Mouse (Mus musculus) ES-E14 (cell line): ENCODE measurements around the gene Frmd6.

Experiments used
- HCFC1 ChIP-seq: IDR thresholded peaks from 2 replicates; pipeline ENCODE4 v1.6.1; 2012; ENCODE audit warnings: low read length, inconsistent platforms, borderline replicate concordance; ENCODE audit not compliant: insufficient read depth
- ZNF384 ChIP-seq: IDR thresholded peaks from 2 replicates; pipeline ENCODE4 v1.6.1; 2012; ENCODE audit warnings: low read depth, low read length, inconsistent platforms

DNA sequence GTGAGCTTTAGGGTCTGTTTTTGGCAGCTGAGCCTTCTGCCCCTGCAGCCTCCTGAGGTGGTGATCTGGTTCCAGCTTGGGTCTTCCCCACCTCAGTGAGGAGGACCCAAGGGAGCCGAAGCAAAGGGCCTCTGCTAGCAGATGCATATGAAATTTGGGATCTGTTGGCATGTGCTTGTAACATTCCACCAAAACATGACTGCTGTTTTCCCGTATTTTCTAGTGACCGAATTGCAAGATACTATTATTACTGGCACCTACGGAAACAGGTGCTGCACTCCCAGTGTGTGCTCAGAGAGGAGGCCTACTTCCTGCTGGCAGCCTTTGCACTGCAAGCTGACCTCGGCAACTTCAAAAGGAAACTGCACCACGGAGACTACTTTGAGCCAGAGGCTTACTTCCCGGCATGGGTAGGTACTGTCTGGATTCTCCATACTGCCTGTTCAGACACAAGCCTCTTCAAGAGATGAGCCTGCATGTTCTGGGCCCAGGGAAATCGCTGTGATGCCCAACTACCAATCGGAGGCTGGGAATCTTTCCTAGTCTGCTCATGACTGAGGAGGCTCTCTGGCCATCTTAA lies 55.2 kb downstream of the Frmd6 start:
- TF ChIP-seq ZNF384 (no peak), HCFC1 (no peak)
